Mouse (Mus musculus) heart, embryonic 16.5 days (tissue): Measurements from ENCODE around the gene Myl4. TPM values are rescaled to one million over a fixed set of nuclear protein-coding genes. Genes with fewer than 3 reads are reported as not detected.
A peak's percentile ranks its signal among the peaks of the same experiment; 100 is the strongest.

Experiments used
- ATAC-seq: fragments of 200-750 bp; cut with Nextera tagmentation; replicated peaks from 2 replicates; pipeline ENCODE4 v1.8.0; 2017; ENCODE audit warnings: moderate number of reproducible peaks; ENCODE audit not compliant: insufficient read depth, low FRiP score; ENCODE audit errors: extremely low read depth
- H3K27ac ChIP-seq: fragments of 300-500 bp; sonication (generic); 2 replicates; pipeline ENCODE4 v1.5.1; 2014; ENCODE audit warnings: mild to moderate bottlenecking, low read length, control low read depth, moderate library complexity
- H3K27me3 ChIP-seq: fragments of 300-500 bp; sonication (generic); 2 replicates; pipeline ENCODE4 v1.6.1; 2014; ENCODE audit warnings: low read length, mixed read lengths; ENCODE audit not compliant: control insufficient read depth, insufficient read depth
- H3K36me3 ChIP-seq: fragments of 300-500 bp; sonication (generic); 2 replicates; pipeline ENCODE4 v1.6.1; 2014; ENCODE audit not compliant: control insufficient read depth, insufficient read depth
- H3K4me1 ChIP-seq: fragments of 300-500 bp; sonication (generic); 2 replicates; pipeline ENCODE4 v1.6.1; 2014; ENCODE audit warnings: low read length, mixed read lengths; ENCODE audit not compliant: control insufficient read depth, insufficient read depth
- H3K4me2 ChIP-seq: fragments of 300-500 bp; sonication (generic); 2 replicates; pipeline ENCODE4 v1.6.1; 2014; ENCODE audit warnings: low read depth, mild to moderate bottlenecking, control low read depth, low read length
- H3K4me3 ChIP-seq: fragments of 300-500 bp; sonication (generic); 2 replicates; pipeline ENCODE4 v1.5.1; 2014; ENCODE audit warnings: mild to moderate bottlenecking, control low read depth, low read length
- H3K9ac ChIP-seq: fragments of 300-500 bp; sonication (generic); 2 replicates; pipeline ENCODE4 v1.6.1; 2014; ENCODE audit warnings: low read length, control low read depth
- H3K9me3 ChIP-seq: fragments of 300-500 bp; sonication (generic); replicated peaks from 2 replicates; pipeline ENCODE4 v1.6.1; 2016; ENCODE audit warnings: low read length; ENCODE audit not compliant: control insufficient read depth
- WGBS: fragments of 180-500 bp; shearing (Covaris S2); extraction: QIAGEN DNeasy Blood & Tissue Kit; methylation state at CpG from one replicate; pipeline ENCODE4 v1.1.7; 2014; 5-methylcytosine and 5-hydroxymethylcytosine counted together
- polyA plus RNA-seq: library from polyadenylated mRNA; unstranded; fragments of >200 nt; fragmentation: Nextera tagmentation; extraction: Ambion mirVana; gene quantifications from 2 replicates; pipeline ENCODE4 v1.2.1, GENCODE M21; 2015

Myl4 gene
- polyA plus RNA-seq, 1 experiment from 2014 or later: 1,841 TPM

DNA sequence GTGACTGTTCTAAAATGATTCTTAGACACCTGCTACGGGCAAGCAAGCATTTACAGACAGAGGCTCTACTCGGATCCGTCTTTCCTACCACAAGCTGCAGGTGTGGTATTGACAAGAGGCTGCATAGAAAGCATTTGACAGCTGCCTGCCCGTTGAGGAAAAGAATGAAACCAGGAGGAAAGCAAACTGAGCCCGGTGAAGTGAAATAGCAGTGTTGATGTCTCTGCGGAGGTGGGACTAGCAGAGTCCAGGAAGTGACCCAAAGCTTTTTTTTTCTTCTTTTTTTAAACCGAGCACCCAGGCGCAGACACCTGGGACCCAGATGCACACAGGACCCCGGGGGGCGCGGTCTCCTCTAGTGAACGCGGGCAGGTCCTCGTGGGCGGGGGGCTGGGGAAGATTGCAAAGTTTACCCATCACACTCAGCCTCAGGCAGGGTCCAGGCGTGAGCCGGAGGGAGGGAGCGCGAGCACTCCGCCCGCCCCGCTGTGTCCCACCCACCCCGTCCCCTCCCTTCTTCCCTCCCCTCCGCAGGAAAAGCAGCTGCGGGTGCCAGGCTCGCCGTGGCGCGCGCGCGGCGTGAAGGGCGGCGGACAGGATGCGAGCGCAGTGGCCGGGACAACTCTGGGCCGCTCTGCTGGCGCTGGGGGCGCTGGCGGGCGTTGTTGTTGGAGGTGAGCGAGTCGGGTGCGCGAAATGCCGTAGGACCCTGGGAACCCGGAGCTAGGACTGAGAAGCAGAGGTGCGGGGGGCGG, 57.2 kb downstream of the Myl4 start, which contains the start of gene Itgb3:
TSS of gene Itgb3 (plus strand) at position 510 of the 755 bp plus-strand sequence.
- ATAC-seq: peak; percentile 85
- H3K4me3 ChIP-seq: peak within 1 kb of the TSS; percentile 70
- no peaks in the 10 kb centered on the region for H3K36me3 ChIP-seq
- under 1% methylated on average over 43 of the region's 51 CpGs for WGBS
- peak within 1 kb of the TSS; percentile 29; the same call in 1 of the 2 replicates for H3K27ac ChIP-seq
- no peaks in the 10 kb centered on the region for H3K9me3 ChIP-seq
- peaks cover 5% of the 10 kb centered on the region for H3K4me1 ChIP-seq
- H3K27me3 ChIP-seq: no peaks in the 10 kb centered on the region
- H3K4me2 ChIP-seq: peak within 1 kb of the TSS; percentile 98
- peak within 1 kb of the TSS; percentile 78 for H3K9ac ChIP-seq

- H3K4me2 ChIP-seq: peak overlapping the region; percentile 98
- H3K36me3 ChIP-seq: no peaks in the 10 kb centered on the region
- no peaks in the 10 kb centered on the region for H3K9me3 ChIP-seq
- peaks cover 5% of the 10 kb centered on the region for H3K4me1 ChIP-seq
- H3K27me3 ChIP-seq: no peaks in the 10 kb centered on the region
- H3K9ac ChIP-seq: peak overlapping the region; percentile 78
- peak overlapping the region; percentile 29; the same call in 1 of the 2 replicates for H3K27ac ChIP-seq
- 4% methylated on average over 20 of the region's 23 CpGs for WGBS
- peak overlapping the region; percentile 70 for H3K4me3 ChIP-seq
- no peak; the same call in 1 of the 2 replicates for ATAC-seq
Measured at GRCm38 (mm10) chr11:104608249-104608920, 57.9 kb downstream of the Myl4 start.

GRCm38 (mm10) chr11:104609033-104609684, 58.7 kb downstream of the Myl4 start:
- H3K4me2 ChIP-seq: peak overlapping the region; percentile 98
- H3K27ac ChIP-seq: no peak overlapping the region
- no peak overlapping the region for H3K9ac ChIP-seq
- no peaks in the 10 kb centered on the region for H3K27me3 ChIP-seq
- no peak for ATAC-seq
- H3K36me3 ChIP-seq: no peaks in the 10 kb centered on the region
- WGBS: 59% methylated on average over 6 of the region's 6 CpGs
- no peak overlapping the region for H3K4me3 ChIP-seq
- no peaks in the 10 kb centered on the region for H3K9me3 ChIP-seq
- peaks cover 5% of the 10 kb centered on the region for H3K4me1 ChIP-seq

DNA sequence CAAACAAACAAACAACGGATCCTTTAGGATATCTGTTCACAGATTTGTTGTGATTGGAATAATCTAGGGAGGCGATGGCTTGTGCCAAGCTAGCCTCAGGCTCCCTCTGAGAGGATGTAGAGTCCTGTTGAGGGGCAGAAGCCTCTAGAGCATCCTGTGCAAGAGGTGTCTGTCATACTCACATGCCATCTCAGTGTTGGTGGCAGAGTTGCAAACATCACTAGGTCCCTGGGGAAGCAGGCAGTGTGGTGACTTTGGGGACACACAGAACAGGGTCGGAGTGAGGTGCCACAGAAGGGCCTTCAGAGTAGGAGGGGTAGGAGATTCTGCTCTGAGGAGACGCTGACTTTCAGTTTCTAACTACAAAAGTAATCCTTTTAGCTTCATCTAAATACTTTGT, 59.3 kb downstream of the Myl4 start:
- Histone ChIP-seq H3K4me1 (peaks cover 5% of the 10 kb centered on the region), H3K4me3 (no peak overlapping the region), H3K27ac (no peak overlapping the region), H3K9ac (no peak overlapping the region), H3K9me3 (no peaks in the 10 kb centered on the region), H3K4me2 (no peak overlapping the region), H3K27me3 (no peaks in the 10 kb centered on the region), H3K36me3 (no peaks in the 10 kb centered on the region)
- 57% methylated on average over 4 of the region's 4 CpGs for WGBS
- ATAC-seq: no peak

GRCm38 (mm10) chr11:104611579-104612151, 61.2 kb downstream of the Myl4 start:
- Histone ChIP-seq H3K4me1 (peaks cover 16% of the 10 kb centered on the region), H3K4me3 (no peak overlapping the region), H3K27me3 (no peaks in the 10 kb centered on the region), H3K4me2 (no peak overlapping the region), H3K27ac (no peak overlapping the region), H3K9me3 (no peaks in the 10 kb centered on the region), H3K36me3 (no peaks in the 10 kb centered on the region), H3K9ac (no peak overlapping the region)
- ATAC-seq: no peak
- WGBS: 33% methylated on average over 4 of the region's 4 CpGs

GRCm38 (mm10) chr11:104613551-104613950, 63.1 kb downstream of the Myl4 start:
- no peak overlapping the region for H3K4me2 ChIP-seq
- H3K27ac ChIP-seq: no peak overlapping the region
- WGBS: 79% methylated on average over 10 of the region's 10 CpGs
- ATAC-seq: no peak
- no peaks in the 10 kb centered on the region for H3K9me3 ChIP-seq
- H3K4me3 ChIP-seq: no peak overlapping the region
- H3K27me3 ChIP-seq: no peaks in the 10 kb centered on the region
- H3K4me1 ChIP-seq: peaks cover 14% of the 10 kb centered on the region
- H3K36me3 ChIP-seq: no peaks in the 10 kb centered on the region
- H3K9ac ChIP-seq: no peak overlapping the region

DNA sequence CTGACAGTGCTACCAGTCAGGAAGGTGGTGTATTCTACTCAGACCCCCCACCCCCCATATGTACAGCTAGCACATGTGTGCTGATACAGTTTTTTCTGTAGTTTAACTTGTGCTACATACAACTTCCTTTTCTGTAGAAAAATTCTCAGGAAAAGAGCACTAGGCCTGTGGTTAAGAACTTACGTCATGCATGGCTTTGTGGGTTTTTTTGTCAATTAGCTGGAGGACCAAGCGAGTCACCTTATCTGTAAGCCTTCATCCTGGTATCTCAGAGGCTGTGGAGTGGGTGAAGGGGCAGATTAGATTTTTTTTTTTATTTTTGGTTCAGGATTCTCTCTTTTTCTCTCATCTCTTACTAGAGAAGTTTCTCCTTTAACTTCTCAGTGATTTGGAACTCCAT, 63.7 kb downstream of the Myl4 start:
- no peak for ATAC-seq
- Histone ChIP-seq H3K4me3 (no peak overlapping the region), H3K9me3 (no peaks in the 10 kb centered on the region), H3K4me2 (no peak overlapping the region), H3K36me3 (no peaks in the 10 kb centered on the region), H3K4me1 (peaks cover 13% of the 10 kb centered on the region), H3K9ac (no peak overlapping the region), H3K27me3 (no peaks in the 10 kb centered on the region), H3K27ac (no peak overlapping the region)
- WGBS: 62% methylated on average over 2 of the region's 2 CpGs

GRCm38 (mm10) chr11:104616182-104616581, 65.7 kb downstream of the Myl4 start:
- Histone ChIP-seq H3K36me3 (no peaks in the 10 kb centered on the region), H3K4me2 (peak overlapping the region; percentile 33; the same call in 1 of the 2 replicates), H3K27ac (peak overlapping the region; percentile 54), H3K9me3 (no peaks in the 10 kb centered on the region), H3K4me1 (peaks cover 13% of the 10 kb centered on the region), H3K4me3 (no peak overlapping the region), H3K27me3 (no peaks in the 10 kb centered on the region), H3K9ac (no peak overlapping the region)
- ATAC-seq: peak; percentile 55; the same call in 1 of the 2 replicates
- WGBS: 31% methylated on average over 5 of the region's 5 CpGs
